Mouse (Mus musculus) embryonic facial prominence, embryonic 13.5 days (tissue): Measurements from ENCODE around the gene Rtl10. TPM values are rescaled to one million over a fixed set of nuclear protein-coding genes. Genes with fewer than 3 reads are reported as not detected.
A peak's percentile ranks its signal among the peaks of the same experiment; 100 is the strongest.
"Not testable (repeated sequence)": the region's sequence is repeated elsewhere in the genome, so short reads cannot be mapped to it uniquely, and the experiment has no call there.

Source experiments
- ATAC-seq: fragments of 200-750 bp; cut with Nextera tagmentation; 2 replicates; pipeline ENCODE4 v1.8.0; 2017; ENCODE audit warnings: low read depth; ENCODE audit not compliant: insufficient number of reproducible peaks, insufficient read depth, low FRiP score, low TSS enrichment
- H3K27ac ChIP-seq: fragments of 300-500 bp; sonication (generic); 2 replicates; pipeline ENCODE4 v1.5.1; 2015; ENCODE audit warnings: moderate library complexity, mild to moderate bottlenecking, inconsistent platforms
- H3K27me3 ChIP-seq: fragments of 300-500 bp; sonication (generic); 2 replicates; pipeline ENCODE4 v1.6.1; 2015; ENCODE audit warnings: mild to moderate bottlenecking, inconsistent platforms
- H3K36me3 ChIP-seq: fragments of 300-500 bp; sonication (generic); 2 replicates; pipeline ENCODE4 v1.6.1; 2015; ENCODE audit warnings: mild to moderate bottlenecking, inconsistent platforms
- H3K4me1 ChIP-seq: fragments of 300-500 bp; sonication (generic); 2 replicates; pipeline ENCODE4 v1.6.1; 2015; ENCODE audit warnings: inconsistent platforms
- H3K4me2 ChIP-seq: fragments of 300-500 bp; sonication (generic); 2 replicates; pipeline ENCODE4 v1.6.1; 2015; ENCODE audit warnings: moderate library complexity, mild to moderate bottlenecking, inconsistent platforms
- H3K4me3 ChIP-seq: fragments of 300-500 bp; sonication (generic); 2 replicates; pipeline ENCODE4 v1.5.1; 2015; ENCODE audit warnings: mild to moderate bottlenecking, inconsistent platforms
- H3K9ac ChIP-seq: fragments of 300-500 bp; sonication (generic); 2 replicates; pipeline ENCODE4 v1.6.1; 2015; ENCODE audit warnings: mild to moderate bottlenecking, inconsistent platforms
- H3K9me3 ChIP-seq: fragments of 300-500 bp; sonication (generic); 2 replicates; pipeline ENCODE4 v1.6.1; 2016; ENCODE audit warnings: inconsistent platforms
- WGBS: fragments of 180-500 bp; shearing (Covaris S2); methylation state at CpG from one replicate; pipeline ENCODE4 v1.1.7; 2015; ENCODE audit warnings: mixed read lengths; 5-methylcytosine and 5-hydroxymethylcytosine counted together
- polyA plus RNA-seq: library from polyadenylated mRNA; unstranded; fragments of >200 nt; fragmentation: Nextera tagmentation; extraction: Ambion mirVana; gene quantifications from 2 replicates; pipeline ENCODE4 v1.2.1, GENCODE M21; 2015

Gene Rtl10
- polyA plus RNA-seq, 1 experiment from 2014 or later, result 5.5 TPM

- Histone ChIP-seq H3K4me2 (no peak overlapping the region), H3K9me3 (no peaks in the 10 kb centered on the region), H3K4me3 (no peak overlapping the region), H3K9ac (no peak overlapping the region), H3K36me3 (peaks cover 7% of the 10 kb centered on the region), H3K27me3 (no peaks in the 10 kb centered on the region), H3K27ac (no peak overlapping the region), H3K4me1 (peaks cover 6% of the 10 kb centered on the region)
- ATAC-seq, result no peak
- WGBS, result 40% methylated on average over 1 of the region's 1 CpGs
Observed at GRCm38 (mm10) chr16:18507200-18507549, 8.5 kb downstream of the Rtl10 start.

GRCm38 (mm10) chr16:18511741-18512140 is 13.0 kb downstream of the Rtl10 start:
- Histone ChIP-seq H3K9me3 (no peaks in the 10 kb centered on the region), H3K4me3 (no peak overlapping the region), H3K4me2 (no peak overlapping the region), H3K4me1 (peaks cover 6% of the 10 kb centered on the region), H3K27me3 (no peaks in the 10 kb centered on the region), H3K36me3 (no peaks in the 10 kb centered on the region), H3K9ac (no peak overlapping the region), H3K27ac (no peak overlapping the region)
- ATAC-seq, result no peak
- WGBS, result 82% methylated on average over 5 of the region's 5 CpGs

- Histone ChIP-seq H3K4me1 (peaks cover 6% of the 10 kb centered on the region), H3K4me3 (no peak overlapping the region), H3K36me3 (no peaks in the 10 kb centered on the region), H3K9me3 (no peaks in the 10 kb centered on the region), H3K27ac (no peak overlapping the region), H3K27me3 (no peaks in the 10 kb centered on the region), H3K9ac (no peak overlapping the region), H3K4me2 (no peak overlapping the region)
- WGBS, result 61% methylated on average over 6 of the region's 6 CpGs
- ATAC-seq, result no peak
Observed at GRCm38 (mm10) chr16:18513508-18513907, 14.8 kb downstream of the Rtl10 start.

GRCm38 (mm10) chr16:18518091-18518490 is 19.4 kb downstream of the Rtl10 start:
- no peaks in the 10 kb centered on the region for H3K9me3 ChIP-seq
- no peaks in the 10 kb centered on the region for H3K36me3 ChIP-seq
- ATAC-seq, result no peak
- H3K4me1 ChIP-seq, result no peaks in the 10 kb centered on the region
- no peak overlapping the region for H3K27ac ChIP-seq
- H3K4me2 ChIP-seq, result no peak overlapping the region
- H3K27me3 ChIP-seq, result no peaks in the 10 kb centered on the region
- H3K9ac ChIP-seq, result no peak overlapping the region
- H3K4me3 ChIP-seq, result no peak overlapping the region

DNA sequence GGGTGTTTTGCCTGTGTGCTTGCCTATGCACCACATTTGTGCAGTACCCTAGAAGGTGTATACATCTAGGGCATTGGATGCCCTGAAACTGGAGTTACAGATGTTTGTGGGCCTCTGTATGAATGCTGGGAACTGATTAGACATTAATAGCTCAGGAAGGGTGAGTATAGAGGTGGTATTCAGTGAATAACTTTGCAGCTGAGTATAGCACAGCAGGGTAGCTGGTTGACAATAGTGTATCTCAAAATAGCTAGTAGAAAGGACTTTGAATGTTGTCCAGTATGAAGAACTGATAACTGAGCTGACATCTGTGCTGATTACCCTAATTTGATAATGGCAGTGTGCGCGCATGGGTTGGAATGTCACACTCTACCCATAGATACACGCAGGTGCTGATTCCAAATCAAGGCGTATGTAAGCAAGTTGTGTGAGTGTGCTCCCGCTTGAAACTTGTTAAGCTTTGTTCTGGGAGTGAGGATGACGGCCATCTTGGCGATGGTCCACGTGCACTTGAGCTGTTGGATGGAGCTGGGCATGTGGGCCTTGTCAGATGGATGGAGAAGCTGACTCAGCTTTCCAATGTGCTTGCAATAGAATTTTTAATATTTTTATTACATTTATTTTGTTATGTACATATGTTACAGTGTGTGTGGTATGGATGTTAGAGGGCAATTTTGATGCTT is 25.0 kb downstream of the Rtl10 start:
- WGBS, result 93% methylated on average over 8 of the region's 8 CpGs
- H3K27me3 ChIP-seq, result no peaks in the 10 kb centered on the region
- ATAC-seq, result no peak

GRCm38 (mm10) chr16:18528656-18529055 is 30.0 kb downstream of the Rtl10 start:
- 78% methylated on average over 5 of the region's 5 CpGs for WGBS
- Histone ChIP-seq H3K4me2 (no peak overlapping the region), H3K4me3 (no peak overlapping the region), H3K27me3 (no peaks in the 10 kb centered on the region), H3K9ac (no peak overlapping the region), H3K36me3 (no peaks in the 10 kb centered on the region), H3K27ac (no peak overlapping the region), H3K4me1 (no peaks in the 10 kb centered on the region), H3K9me3 (no peaks in the 10 kb centered on the region)
- no peak for ATAC-seq

More for the DNA sequence above, 25.0 kb downstream of the Rtl10 start:
- no peak overlapping the region for H3K4me2 ChIP-seq
- no peak overlapping the region for H3K9ac ChIP-seq
- no peak overlapping the region for H3K4me3 ChIP-seq
- no peaks in the 10 kb centered on the region for H3K36me3 ChIP-seq
- no peaks in the 10 kb centered on the region for H3K4me1 ChIP-seq
- no peak overlapping the region for H3K27ac ChIP-seq
- no peaks in the 10 kb centered on the region for H3K9me3 ChIP-seq

- H3K4me2 ChIP-seq, H3K27me3 ChIP-seq, H3K27ac ChIP-seq, H3K9me3 ChIP-seq, H3K4me1 ChIP-seq, H3K4me3 ChIP-seq, H3K9ac ChIP-seq, H3K36me3 ChIP-seq: not testable (repeated sequence)
- WGBS, result 97% methylated on average over 7 of the region's 7 CpGs
- ATAC-seq, result peak; percentile 100
Observed at GRCm38 (mm10) chr16:18533061-18533460, 34.4 kb downstream of the Rtl10 start.

GRCm38 (mm10) chr16:18537407-18537990 is 38.8 kb downstream of the Rtl10 start:
- Histone ChIP-seq H3K9me3 (no peaks in the 10 kb centered on the region), H3K36me3 (no peaks in the 10 kb centered on the region), H3K27me3 (no peaks in the 10 kb centered on the region), H3K27ac (no peak overlapping the region), H3K4me3 (no peak overlapping the region), H3K4me2 (no peak overlapping the region), H3K4me1 (peaks cover 4% of the 10 kb centered on the region; the same call in 1 of the 2 replicates), H3K9ac (no peak overlapping the region)
- 91% methylated on average over 3 of the region's 3 CpGs for WGBS
- ATAC-seq, result no peak

DNA sequence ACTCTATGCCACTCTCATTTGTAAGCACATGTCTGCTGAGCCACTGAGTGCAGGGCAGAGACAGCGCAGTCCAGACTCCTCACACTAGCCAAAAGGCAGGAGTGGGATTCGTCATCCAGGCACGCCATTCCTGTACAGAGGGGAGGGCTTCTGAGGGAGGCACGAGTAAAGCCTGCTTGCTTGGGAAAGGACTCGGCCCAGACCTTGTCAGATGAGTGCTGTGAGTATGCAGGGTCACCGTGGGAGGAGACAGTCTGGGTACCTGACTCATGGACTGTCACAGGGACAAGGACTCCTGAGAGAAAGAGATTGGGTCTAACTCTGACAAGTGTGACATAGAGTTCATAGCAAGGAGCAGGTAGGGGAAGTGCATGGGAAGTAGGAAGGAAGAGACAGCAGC is 40.6 kb downstream of the Rtl10 start:
- no peak overlapping the region for H3K4me2 ChIP-seq
- no peak for ATAC-seq
- H3K27me3 ChIP-seq, result no peaks in the 10 kb centered on the region
- 73% methylated on average over 6 of the region's 6 CpGs for WGBS
- H3K4me3 ChIP-seq, result no peak overlapping the region
- no peak overlapping the region for H3K9ac ChIP-seq
- no peaks in the 10 kb centered on the region for H3K9me3 ChIP-seq
- H3K36me3 ChIP-seq, result no peaks in the 10 kb centered on the region
- no peak overlapping the region for H3K27ac ChIP-seq
- H3K4me1 ChIP-seq, result peaks cover 4% of the 10 kb centered on the region; the same call in 1 of the 2 replicates

DNA sequence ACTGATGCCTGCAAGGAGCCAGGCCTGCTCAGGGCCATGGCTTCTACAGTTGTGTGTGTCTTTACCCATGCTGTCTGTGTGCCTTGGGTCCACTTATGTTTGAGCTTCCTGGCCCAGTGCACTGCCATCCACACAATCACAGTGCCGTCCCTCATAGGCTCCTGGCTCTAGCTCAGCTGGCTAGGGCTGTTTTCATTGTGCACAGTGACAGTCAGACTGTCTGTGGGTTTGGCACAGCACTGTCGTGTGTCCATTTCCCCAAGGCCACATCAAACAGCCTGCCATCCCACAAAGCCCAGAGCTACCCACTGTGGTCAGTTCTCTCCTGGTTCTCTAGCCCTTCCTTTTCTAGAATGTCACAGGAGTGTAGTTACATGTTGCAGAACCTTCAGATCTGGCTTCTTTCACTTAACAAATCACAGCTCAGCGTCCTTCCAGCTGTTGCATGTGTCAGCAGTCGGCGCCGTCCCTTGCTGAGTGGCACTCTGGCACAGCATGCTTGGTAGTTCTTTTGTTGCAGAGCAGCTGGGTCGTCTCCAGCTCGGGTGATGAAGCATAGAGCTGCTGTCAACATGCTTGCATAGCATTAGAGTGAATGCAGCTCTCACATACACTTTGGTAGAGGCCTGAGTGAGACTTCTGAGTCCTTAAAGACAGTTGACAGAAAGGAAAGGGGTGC is 44.6 kb downstream of the Rtl10 start:
- no peak overlapping the region for H3K4me2 ChIP-seq
- H3K27ac ChIP-seq, result no peak overlapping the region
- H3K27me3 ChIP-seq, result no peaks in the 10 kb centered on the region
- H3K9ac ChIP-seq, result no peak overlapping the region
- 75% methylated on average over 8 of the region's 8 CpGs for WGBS
- H3K4me1 ChIP-seq, result peaks cover 11% of the 10 kb centered on the region
- ATAC-seq, result no peak
- H3K9me3 ChIP-seq, result no peaks in the 10 kb centered on the region
- H3K36me3 ChIP-seq, result no peaks in the 10 kb centered on the region
- H3K4me3 ChIP-seq, result no peak overlapping the region

GRCm38 (mm10) chr16:18547891-18548290 is 49.2 kb downstream of the Rtl10 start:
- peaks cover 21% of the 10 kb centered on the region; the same call in 1 of the 2 replicates for H3K4me1 ChIP-seq
- H3K4me2 ChIP-seq, result no peak overlapping the region
- H3K9ac ChIP-seq, result no peak overlapping the region
- H3K9me3 ChIP-seq, result no peaks in the 10 kb centered on the region
- no peak overlapping the region for H3K27ac ChIP-seq
- no peak for ATAC-seq
- no peaks in the 10 kb centered on the region for H3K36me3 ChIP-seq
- WGBS, result 64% methylated on average over 5 of the region's 5 CpGs
- H3K4me3 ChIP-seq, result no peak overlapping the region
- no peaks in the 10 kb centered on the region for H3K27me3 ChIP-seq
